Mouse (Mus musculus) midbrain, postnatal 0 days (tissue): ENCODE measurements around the gene Prss16. TPM values are rescaled to one million over a fixed set of nuclear protein-coding genes. Genes with fewer than 3 reads are reported as not detected.

Experiments used
- ATAC-seq: fragments of 200-750 bp; cut with Nextera tagmentation; 2 replicates; pipeline ENCODE4 v1.8.0; 2017; ENCODE audit warnings: moderate number of reproducible peaks, mild to moderate bottlenecking, moderate TSS enrichment, moderate library complexity; ENCODE audit not compliant: low FRiP score
- DNase-seq: peaks from one replicate; pipeline ENCODE4 v3.0.0-alpha.2; 2015; ENCODE audit warnings: low spot score
- H3K27ac ChIP-seq: fragments of 300-500 bp; sonication (generic); 2 replicates; pipeline ENCODE4 v1.5.1; 2014; ENCODE audit warnings: low read depth, mild to moderate bottlenecking, low read length, mixed read lengths
- H3K27me3 ChIP-seq: fragments of 300-500 bp; sonication (generic); 2 replicates; pipeline ENCODE4 v1.6.1; 2014; ENCODE audit warnings: low read length, control low read depth, mixed read lengths; ENCODE audit not compliant: insufficient read depth
- H3K36me3 ChIP-seq: fragments of 300-500 bp; sonication (generic); 2 replicates; pipeline ENCODE4 v1.6.1; 2014; ENCODE audit warnings: low read length, control low read depth, mixed read lengths; ENCODE audit not compliant: insufficient read depth
- H3K4me1 ChIP-seq: fragments of 300-500 bp; sonication (generic); 2 replicates; pipeline ENCODE4 v1.6.1; 2014; ENCODE audit warnings: mild to moderate bottlenecking, control low read depth, antibody characterized with exemption, low read length, mixed read lengths; ENCODE audit not compliant: insufficient read depth
- H3K4me2 ChIP-seq: fragments of 300-500 bp; sonication (generic); 2 replicates; pipeline ENCODE4 v1.6.1; 2014; ENCODE audit warnings: low read depth, mild to moderate bottlenecking, low read length, mixed read lengths; ENCODE audit not compliant: poor library complexity, severe bottlenecking
- H3K4me3 ChIP-seq: fragments of 300-500 bp; sonication (generic); 2 replicates; pipeline ENCODE4 v1.5.1; 2014; ENCODE audit warnings: low read depth, mild to moderate bottlenecking, low read length, moderate library complexity
- H3K9ac ChIP-seq: fragments of 300-500 bp; sonication (generic); replicated peaks from 2 replicates; pipeline ENCODE4 v1.6.1; 2014; ENCODE audit warnings: mild to moderate bottlenecking, low read length, moderate library complexity, mixed read lengths; ENCODE audit not compliant: poor library complexity, severe bottlenecking
- H3K9me3 ChIP-seq: fragments of 300-500 bp; sonication (generic); 2 replicates; pipeline ENCODE4 v1.6.1; 2016; ENCODE audit warnings: low read length, control low read depth
- CTCF ChIP-seq: IDR thresholded peaks from 2 replicates; pipeline ENCODE4 v1.5.1; 2016; ENCODE audit warnings: antibody characterized with exemption, mild to moderate bottlenecking
- whole genome bisulfite sequencing: fragments of 180-500 bp; shearing (Covaris S2); extraction: QIAGEN DNeasy Blood & Tissue Kit; methylation state at CpG from one replicate; pipeline ENCODE4 v1.1.7; 2014; 5-methylcytosine and 5-hydroxymethylcytosine counted together
- polyA plus RNA-seq: library from polyadenylated mRNA; unstranded; fragments of >200 nt; fragmentation: Nextera tagmentation; extraction: Ambion mirVana; gene quantifications from 2 replicates; pipeline ENCODE4 v1.2.1, GENCODE M21; 2015
- total RNA-seq: library from RNA; depleted of rRNA; stranded (reverse); fragments of >200 nt; gene quantifications from 2 replicates; pipeline ENCODE4 v1.2.3, GENCODE M21; 2014

The Prss16 gene
- total and polyA plus RNA-seq, 2 experiments from 2014 or later: 1.6 TPM; not detected in 1

- WGBS: 2% methylated on average over 22 of the region's 22 CpGs
- no peak overlapping the region for H3K4me3 ChIP-seq
- no peak for DNase-seq
Measured at GRCm38 (mm10) chr13:21993957-21994738, 15.4 kb downstream of the Prss16 start.

GRCm38 (mm10) chr13:21992550-21992949, 17.0 kb downstream of the Prss16 start:
- H3K4me2 ChIP-seq: no peak overlapping the region

More at GRCm38 (mm10) chr13:21993957-21994738, 15.4 kb downstream of the Prss16 start:
- Histone ChIP-seq H3K4me2 (no peak overlapping the region), H3K27me3 (peaks cover 40% of the 10 kb centered on the region), H3K27ac (no peak overlapping the region), H3K4me1 (no peaks in the 10 kb centered on the region; the same call in 1 of the 2 replicates), H3K9me3 (0 out of 2 replicates have a peak, but pooled peaks cover 3% of the 10 kb centered on the region), H3K9ac (no peak overlapping the region), H3K36me3 (no peaks in the 10 kb centered on the region)
- no peak for TF ChIP-seq CTCF
- no peak for ATAC-seq

GRCm38 (mm10) chr13:21984486-21984885, 25.1 kb downstream of the Prss16 start:
- no peak overlapping the region for H3K4me2 ChIP-seq
- peaks cover 5% of the 10 kb centered on the region; the same call in 1 of the 2 replicates for H3K4me1 ChIP-seq
- no peak overlapping the region for H3K9ac ChIP-seq
- no peak for ATAC-seq
- H3K27ac ChIP-seq: no peak overlapping the region
- no peaks in the 10 kb centered on the region for H3K9me3 ChIP-seq
- DNase-seq: no peak
- peaks cover 41% of the 10 kb centered on the region for H3K27me3 ChIP-seq
- no peak overlapping the region for H3K4me3 ChIP-seq
- no peaks in the 10 kb centered on the region for H3K36me3 ChIP-seq
- no peak for TF ChIP-seq CTCF
- WGBS: 80% methylated on average over 2 of the region's 2 CpGs

More at GRCm38 (mm10) chr13:21992550-21992949, 17.0 kb downstream of the Prss16 start:
- Histone ChIP-seq H3K4me1 (no peaks in the 10 kb centered on the region; the same call in 1 of the 2 replicates), H3K27me3 (peaks cover 24% of the 10 kb centered on the region), H3K4me3 (no peak overlapping the region), H3K27ac (no peak overlapping the region), H3K9me3 (0 out of 2 replicates have a peak, but pooled peaks cover 3% of the 10 kb centered on the region), H3K36me3 (no peaks in the 10 kb centered on the region), H3K9ac (no peak overlapping the region)
- TF ChIP-seq CTCF: no peak
- no peak for ATAC-seq
- DNase-seq: no peak
- WGBS: 95% methylated on average over 5 of the region's 5 CpGs

- H3K4me2 ChIP-seq: peak overlapping the region; percentile 100
- DNase-seq (no peak), ATAC-seq (no peak)
- no peaks in the 10 kb centered on the region for H3K9me3 ChIP-seq
- peak overlapping the region; percentile 63 for H3K4me3 ChIP-seq
- H3K27me3 ChIP-seq: peaks cover 46% of the 10 kb centered on the region
- peaks cover 5% of the 10 kb centered on the region; the same call in 1 of the 2 replicates for H3K4me1 ChIP-seq
- 8% methylated on average over 17 of the region's 17 CpGs for WGBS
- no peak overlapping the region for H3K27ac ChIP-seq
- H3K36me3 ChIP-seq: no peaks in the 10 kb centered on the region
- peak overlapping the region; percentile 66 for H3K9ac ChIP-seq
- no peak for TF ChIP-seq CTCF
Measured at GRCm38 (mm10) chr13:21981803-21982193, 27.7 kb downstream of the Prss16 start.

GRCm38 (mm10) chr13:21980981-21981802, 28.4 kb downstream of the Prss16 start, which contains the start of gene Pom121l2:
Gene Pom121l2 (plus strand): TSS chr13:21981194.
- under 1% methylated on average over 58 of the region's 58 CpGs for WGBS
- no peak for DNase-seq
- Histone ChIP-seq H3K4me1 (peaks cover 5% of the 10 kb centered on the region; the same call in 1 of the 2 replicates), H3K9ac (peak within 1 kb of the TSS; percentile 66), H3K4me2 (peak within 1 kb of the TSS; percentile 100), H3K27me3 (peaks cover 46% of the 10 kb centered on the region), H3K36me3 (no peaks in the 10 kb centered on the region), H3K27ac (no peak within 1 kb of the TSS), H3K4me3 (peak within 1 kb of the TSS; percentile 63), H3K9me3 (no peaks in the 10 kb centered on the region)
- no peak for TF ChIP-seq CTCF
- peak; percentile 59 for ATAC-seq
